In genomic region chr5:115404241-115404794, GRCm38 (mm10) we compare ENCODE assay signal across 9 mouse cellular contexts. TPM values are rescaled to one million over a fixed set of nuclear protein-coding genes. Genes with fewer than 3 reads are reported as not detected.
DNase-seq lines count a peak whose midpoint lies in the region; ATAC-seq lines count a peak whose summit lies in the region.
"Had no signal": no experiment of that assay in that cellular context is flagged by ENCODE, and none has a peak within 500 bp of the region (broad histone marks: within the 10 kb centered on the region; RNA-seq: fewer than 3 reads in every experiment).

No protein-coding gene starts in this region.

- H3K4me2 ChIP-seq in heart, embryonic 16.5 days (ENCODE audit: low read depth, low read length) = peak overlapping the region; percentile 68
- peak overlapping the region; percentile 46 for H3K4me2 ChIP-seq in forebrain, embryonic 11.5 days (ENCODE audit: low read depth, low read length, severe bottlenecking)
- H3K4me2 ChIP-seq in neural tube, embryonic 11.5 days (ENCODE audit: low read depth) = peak overlapping the region; percentile 24

- intact Hi-C loops in gastrocnemius, postnatal 14 days (cut with DNase I; ENCODE audit: low total_unique reads) = no loop called here

- no peak for DNase-seq in heart, postnatal 4 days
- peak; percentile 17 for DNase-seq in adrenal gland, postnatal 14 days
- DNase-seq in forebrain, embryonic 11.5 days (ENCODE audit: low spot score) = peak; percentile 90
- DNase-seq in left cerebral cortex, adult 8-10 months (ENCODE audit: low spot score in 2 of 2) = peak; percentile 22 to 33
- DNase-seq in neural tube, embryonic 11.5 days (ENCODE audit: low spot score) = peak; percentile 81
- no peak for DNase-seq in gastrocnemius, postnatal 14 days

- H3K27me3 ChIP-seq in heart, embryonic 16.5 days (ENCODE audit: control insufficient read depth, insufficient read depth, low read length) = peaks cover 8% of the 10 kb centered on the region; the same call in 1 of the 2 replicates
- no peaks in the 10 kb centered on the region for H3K27me3 ChIP-seq in forebrain, embryonic 11.5 days (ENCODE audit: control insufficient read depth, insufficient read depth, low read length)
- no peaks in the 10 kb centered on the region for H3K27me3 ChIP-seq in neural tube, embryonic 11.5 days (ENCODE audit: control insufficient read depth, insufficient read depth, low read length)
- H3K27me3 ChIP-seq: Patski had no signal

- 3% methylated on average over 18 of the region's 18 CpGs for WGBS in heart, embryonic 16.5 days
- under 1% methylated on average over 18 of the region's 18 CpGs for WGBS in forebrain, embryonic 11.5 days
- WGBS in neural tube, embryonic 11.5 days = under 1% methylated on average over 17 of the region's 18 CpGs

- H3K27ac ChIP-seq in heart, embryonic 16.5 days (ENCODE audit: low read length) = no peak overlapping the region
- peak overlapping the region; percentile 99 for H3K27ac ChIP-seq in forebrain, embryonic 11.5 days (ENCODE audit: low read depth, low read length)
- peak overlapping the region; percentile 86 for H3K27ac ChIP-seq in neural tube, embryonic 11.5 days (ENCODE audit: low read depth, low read length)

- H3K9me3 ChIP-seq in heart, embryonic 16.5 days (replicated peaks; ENCODE audit: control insufficient read depth, low read length) = no peaks in the 10 kb centered on the region
- H3K9me3 ChIP-seq in forebrain, embryonic 11.5 days (ENCODE audit: control insufficient read depth, low read length) = no peaks in the 10 kb centered on the region
- H3K9me3 ChIP-seq in neural tube, embryonic 11.5 days (ENCODE audit: control insufficient read depth, low read length) = no peaks in the 10 kb centered on the region

- peaks cover 9% of the 10 kb centered on the region for H3K4me1 ChIP-seq in heart, embryonic 16.5 days (ENCODE audit: control insufficient read depth, insufficient read depth, low read length)
- H3K4me1 ChIP-seq in forebrain, embryonic 11.5 days (replicated peaks; ENCODE audit: control insufficient read depth, insufficient read depth, low read length) = peaks cover 19% of the 10 kb centered on the region; the same call in 1 of the 2 replicates
- peaks cover 15% of the 10 kb centered on the region for H3K4me1 ChIP-seq in neural tube, embryonic 11.5 days (ENCODE audit: control insufficient read depth, insufficient read depth, low read length)

- H3K4me3 ChIP-seq in heart, embryonic 16.5 days (ENCODE audit: low read length) = peak overlapping the region; percentile 37
- H3K4me3 ChIP-seq in forebrain, embryonic 11.5 days (ENCODE audit: low read depth, low read length) = peak overlapping the region; percentile 12; the same call in 1 of the 2 replicates
- 0 out of 2 replicates have a peak overlapping the region, but pooled peaks have one; percentile 2 for H3K4me3 ChIP-seq in neural tube, embryonic 11.5 days (ENCODE audit: low read depth, low read length)

- ATAC-seq in heart, embryonic 16.5 days (replicated peaks; ENCODE audit: extremely low read depth, insufficient read depth, low FRiP score) = no peak
- ATAC-seq in forebrain, embryonic 11.5 days (replicated peaks; ENCODE audit: low FRiP score) = peak; percentile 85
- ATAC-seq in neural tube, embryonic 11.5 days (ENCODE audit: insufficient read depth, low FRiP score, low TSS enrichment) = peak; percentile 79
- no peak for ATAC-seq in inflammation-experienced regulatory T-cells, adult 6 months
- ATAC-seq: Patski had no signal

- H3K9ac ChIP-seq in heart, embryonic 16.5 days (ENCODE audit: low read length) = peak overlapping the region; percentile 62
- peak overlapping the region; percentile 64 for H3K9ac ChIP-seq in forebrain, embryonic 11.5 days (ENCODE audit: low read length)
- peak overlapping the region; percentile 60 for H3K9ac ChIP-seq in neural tube, embryonic 11.5 days (ENCODE audit: low read length)

- H3K36me3 ChIP-seq in heart, embryonic 16.5 days (ENCODE audit: control insufficient read depth, insufficient read depth) = no peaks in the 10 kb centered on the region
- H3K36me3 ChIP-seq in forebrain, embryonic 11.5 days (ENCODE audit: control insufficient read depth, insufficient read depth, low read length) = no peaks in the 10 kb centered on the region
- no peaks in the 10 kb centered on the region for H3K36me3 ChIP-seq in neural tube, embryonic 11.5 days (ENCODE audit: control insufficient read depth, insufficient read depth, low read length)

RNA-seq across cellular contexts. Expression of gene Msi1, which starts 25.1 kb away (rescaled TPM):
- polyA plus RNA-seq in heart, embryonic 16.5 days (2015; fragmentation: Nextera tagmentation; extraction: Ambion mirVana) = 1.1 and 1.8 TPM in 2 replicates
- 1 to 10 TPM; 6.2 to 7.7 TPM for total RNA-seq in heart, postnatal 4 days (2021)
- 15.2 and 15.8 TPM in 2 replicates for total RNA-seq in adrenal gland, postnatal 14 days (2021)
- polyA plus RNA-seq in forebrain, embryonic 11.5 days (2014; fragmentation: Nextera tagmentation; extraction: Ambion mirVana) = 202 and 219 TPM in 2 replicates
- total RNA-seq in left cerebral cortex, adult 8-10 months (2022) = 10 to 100 TPM; 43.2 to 58.9 (median 51.0) TPM
- 138 and 147 TPM in 2 replicates for polyA plus RNA-seq in neural tube, embryonic 11.5 days (2014; fragmentation: Nextera tagmentation; extraction: Ambion mirVana)
- not detected for polyA plus RNA-seq in inflammation-experienced regulatory T-cells, adult 6 months (2017; shearing (Covaris generic))
- total RNA-seq in gastrocnemius, postnatal 14 days (2021) = 1 to 10 TPM; 1.0 to 1.9 TPM

RNA-seq across cellular contexts. Expression of gene Cox6a1, which starts 55.5 kb away (rescaled TPM):
- polyA plus RNA-seq in heart, embryonic 16.5 days (2015; fragmentation: Nextera tagmentation; extraction: Ambion mirVana) = 1,358 and 1,596 TPM in 2 replicates
- 100 to 1,000 TPM; 619 to 662 TPM for total RNA-seq in heart, postnatal 4 days (2021)
- 1,778 and 1,846 TPM in 2 replicates for total RNA-seq in adrenal gland, postnatal 14 days (2021)
- polyA plus RNA-seq in forebrain, embryonic 11.5 days (2014; fragmentation: Nextera tagmentation; extraction: Ambion mirVana) = 674 and 731 TPM in 2 replicates
- total RNA-seq in left cerebral cortex, adult 8-10 months (2022) = 100 to 1,000 TPM; 686 to 806 (median 740) TPM
- 799 and 803 TPM in 2 replicates for polyA plus RNA-seq in neural tube, embryonic 11.5 days (2014; fragmentation: Nextera tagmentation; extraction: Ambion mirVana)
- 100 to 1,000 TPM; 550 to 644 (median 560) TPM for polyA plus RNA-seq in inflammation-experienced regulatory T-cells, adult 6 months (2017; shearing (Covaris generic))
- 100 to 1,000 TPM; 105 to 114 TPM for total RNA-seq in gastrocnemius, postnatal 14 days (2021)

Comparison
In these comparisons a context has a peak if more than half of its experiments do, and no peak if none do; other contexts are left out.
1. ATAC-seq: peak in forebrain, embryonic 11.5 days (single experiment) and neural tube, embryonic 11.5 days (single experiment); none in heart, embryonic 16.5 days (single experiment) and inflammation-experienced regulatory T-cells, adult 6 months (single experiment).
2. DNase-seq: peak in adrenal gland, postnatal 14 days (single experiment), forebrain, embryonic 11.5 days (single experiment), left cerebral cortex, adult 8-10 months (2 of 2) and neural tube, embryonic 11.5 days (single experiment); none in heart, postnatal 4 days (single experiment) and gastrocnemius, postnatal 14 days (single experiment).
3. RNA of gene Cox6a1, which starts 55.5 kb away (total RNA-seq): 1,778 to 1,846 TPM in adrenal gland, postnatal 14 days, 686 to 806 TPM in left cerebral cortex, adult 8-10 months and 619 to 662 TPM in heart, postnatal 4 days; 105 to 114 TPM in gastrocnemius, postnatal 14 days; every median in the first group is over 4 times any median in the second.
4. Peak in every context shown above with its lines, with median percentiles within 50 percentile points of each other: H3K4me2 ChIP-seq, H3K4me3 ChIP-seq and H3K9ac ChIP-seq.